Mouse (Mus musculus) embryonic stem cell, embryonic (primary cell): ENCODE results near the gene Crtc1.

Experiments
- CTCF ChIA-PET, 4 experiments: fragments of 300-600 bp in 2 of 4; fragments of 350-600 bp in 2 of 4; sonication (Branson Sonifier 250); formaldehyde crosslinking; loops; one replicate each; lab custom pipeline; 2022; ENCODE audit warnings: inconsistent platforms in 2 of 4; lab: Charles Lee
- POLR2A ChIA-PET, 4 experiments: fragments of 300-600 bp in 2 of 4; fragments of 350-600 bp in 2 of 4; sonication (Branson Sonifier 250); formaldehyde crosslinking; loops; one replicate each; lab custom pipeline; 2022; ENCODE audit warnings: antibody characterized with exemption in 4 of 4, inconsistent platforms in 1 of 4; lab: Charles Lee

Gene Crtc1

GRCm38 (mm10) chr8:70439055-70439847 is at the start of gene Crtc1:
Gene Crtc1, minus strand, starts transcription at chr8:70439579.
- ChIA-PET CTCF (interaction anchor here in 2 of 4 experiments (0.7 to 1.6 kb wide), 5 partner anchors 13 to 1038 kb away, joined by 4 to 7 read pairs (median 6); no protein-coding TSS in a partner anchor), POLR2A (interaction anchor here in 2 of 4 experiments (0.6 to 1.1 kb wide), 5 partner anchors 10 to 156 kb away, joined by 3 to 6 read pairs (median 3); partner anchors contain the start of genes Klhl26 (in 2 of the 2) and Homer3 (in 1 of the 2))

DNA sequence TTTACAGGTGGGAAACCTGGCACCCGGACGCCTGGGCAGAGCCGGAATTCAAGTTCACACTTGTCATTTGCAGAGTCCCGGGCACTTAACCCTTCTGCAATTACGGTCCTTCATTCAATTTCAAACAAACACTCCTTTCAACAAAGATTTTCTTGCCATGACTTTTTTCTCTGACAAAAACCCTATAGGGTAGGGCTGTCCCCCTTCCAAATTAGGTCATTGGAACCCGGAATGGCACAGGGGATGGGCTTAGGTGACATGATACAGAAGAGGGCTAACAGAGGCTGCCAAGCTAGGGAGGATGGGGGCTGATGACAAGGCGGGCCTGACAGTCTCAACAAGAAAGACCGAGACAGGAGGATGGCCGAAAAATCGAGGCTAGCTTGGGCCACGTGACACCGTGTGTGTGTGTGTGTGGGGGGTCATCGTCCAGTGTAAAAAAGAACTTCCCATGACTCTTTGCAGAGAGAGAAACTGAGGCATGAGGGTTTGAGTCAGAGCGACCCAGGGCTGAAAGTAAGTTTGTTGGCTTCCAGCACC is 49.6 kb upstream of the Crtc1 start:
- CTCF ChIA-PET = no interaction called here
- POLR2A ChIA-PET = interaction anchor here in 2 of 4 experiments (1.4 to 2.4 kb wide), 2 partner anchors 11 to 17 kb away, joined by 6 to 8 read pairs; no protein-coding TSS in a partner anchor

DNA sequence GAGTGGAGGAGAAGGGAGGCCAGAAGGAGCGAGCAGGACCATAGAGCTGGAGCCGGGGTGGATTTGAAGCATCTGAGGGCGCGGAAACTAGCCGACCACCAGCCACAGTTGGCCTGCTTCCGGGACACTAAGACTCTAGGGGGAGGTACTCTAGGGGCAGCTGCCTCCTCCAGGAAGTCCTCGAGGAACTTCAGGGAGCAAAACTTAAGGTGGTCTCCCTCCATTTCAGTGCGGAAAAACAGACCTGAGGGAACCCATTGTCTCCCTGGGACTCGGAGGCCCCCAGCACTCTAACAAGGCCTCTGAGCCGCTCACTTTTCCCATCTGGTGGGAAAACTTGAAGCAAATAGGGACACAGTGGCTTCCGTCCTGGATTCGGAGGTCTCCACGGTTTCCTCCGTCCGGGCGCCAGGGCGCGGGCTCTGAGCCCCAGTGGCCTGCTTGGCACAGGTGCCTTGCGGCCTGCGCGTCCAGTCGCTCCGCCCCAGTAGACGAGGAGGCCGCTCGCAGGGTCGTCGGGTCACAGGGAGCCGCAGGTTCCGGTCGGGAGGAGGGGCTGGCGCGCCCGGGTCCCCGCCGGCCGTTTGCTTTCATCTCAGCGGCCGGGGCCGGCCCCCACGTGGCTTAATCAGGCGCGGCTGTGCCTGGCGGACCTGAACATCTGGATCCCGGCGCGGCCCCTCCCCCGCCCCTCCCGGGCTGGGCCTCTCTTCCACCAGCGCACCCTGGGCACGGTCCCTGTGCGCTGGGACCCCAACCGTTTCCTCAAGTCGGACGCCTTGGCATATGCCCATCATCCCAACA is 48.8 kb upstream of the Crtc1 start:
- POLR2A ChIA-PET = interaction anchor here in 2 of 4 experiments (0.7 to 1.4 kb wide), 5 partner anchors 11 to 194 kb away, joined by 3 to 6 read pairs (median 3); partner anchors contain the start of genes Ell (in 1 of the 2) and Klhl26 (in 1 of the 2)

DNA sequence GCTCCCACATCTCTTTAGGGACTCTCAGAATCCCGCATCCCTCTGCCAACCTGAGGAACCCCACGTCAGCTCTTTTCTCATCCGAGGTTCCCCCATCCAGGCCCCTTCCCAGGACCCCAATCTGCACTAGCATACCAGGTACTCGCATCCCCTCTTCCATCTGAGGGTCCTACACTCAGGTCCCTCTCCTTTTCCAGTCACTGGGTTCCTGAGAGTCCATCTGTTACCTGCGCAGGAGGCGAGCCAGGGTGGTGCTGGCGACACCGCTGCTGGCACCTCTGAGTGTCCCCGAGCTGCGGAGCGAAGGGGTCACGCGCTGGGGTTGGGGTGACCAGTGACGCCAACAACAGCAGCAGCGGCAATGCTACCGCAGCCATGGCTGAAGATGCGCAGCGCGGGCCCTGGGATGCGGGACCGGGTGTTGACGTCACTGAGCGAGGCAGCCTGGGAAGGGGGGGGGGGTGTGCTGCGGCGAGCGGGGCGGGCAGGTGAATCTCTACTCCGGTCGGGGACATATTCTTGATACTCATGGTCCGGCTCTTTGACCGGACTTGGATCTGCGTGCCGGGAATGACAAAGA is 47.7 kb upstream of the Crtc1 start, which contains the start of gene Tmem59l:
TSS of gene Tmem59l (minus strand) at position 418 of the 580 bp plus-strand sequence.
- CTCF ChIA-PET = interaction anchor here in 1 of 4 experiments (0.6 kb wide), 1 partner anchor 18 kb away, joined by 3 read pairs; no protein-coding TSS in a partner anchor

More for the DNA sequence above, 48.8 kb upstream of the Crtc1 start:
- CTCF ChIA-PET = no interaction called here

DNA sequence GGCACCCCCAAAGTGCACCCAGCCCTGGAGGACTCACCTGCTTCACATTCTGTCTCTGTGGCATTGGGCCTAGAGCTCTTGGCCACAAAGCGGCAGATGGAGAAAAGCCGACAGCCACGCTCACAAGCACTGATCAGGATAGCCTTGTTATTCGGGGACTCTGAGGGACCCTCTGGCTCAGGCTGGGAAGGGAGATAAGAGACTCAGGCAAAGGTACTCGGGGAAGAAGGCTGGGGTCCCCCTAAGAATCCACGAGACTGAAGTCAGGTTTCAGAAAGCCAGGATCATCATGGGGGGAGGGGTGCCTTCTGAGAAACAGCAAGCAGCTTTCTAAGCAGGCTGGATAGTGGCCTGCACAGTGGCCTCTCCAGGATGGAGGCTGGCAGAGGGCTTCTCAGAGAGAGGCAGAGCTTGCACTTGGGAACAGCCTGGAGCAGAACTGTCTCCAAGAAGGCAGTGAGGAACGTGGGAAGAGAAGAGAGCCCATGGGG is 46.9 kb upstream of the Crtc1 start:
- CTCF ChIA-PET = interaction anchor here in 1 of 4 experiments (0.6 to 1.0 kb wide), 2 partner anchors 10 to 19 kb away, joined by 3 read pairs; partner anchors contain the start of gene Klhl26
- POLR2A ChIA-PET = interaction anchor here (1.0 to 1.6 kb wide), 7 partner anchors 9 to 23 kb away, joined by 3 to 8 read pairs (median 4); partner anchors contain the start of genes Klhl26 (in 3 of the 4) and Rex1bd (in 1 of the 4)

More for the DNA sequence above, 47.7 kb upstream of the Crtc1 start, which contains the start of gene Tmem59l:
- POLR2A ChIA-PET = interaction anchor here (1.0 to 1.6 kb wide), 6 partner anchors 10 to 52 kb away, joined by 3 to 8 read pairs (median 3); partner anchors contain the start of genes Klhl26 (in 3 of the 4), Ell (in 1 of the 4) and Rex1bd (in 1 of the 4)

DNA sequence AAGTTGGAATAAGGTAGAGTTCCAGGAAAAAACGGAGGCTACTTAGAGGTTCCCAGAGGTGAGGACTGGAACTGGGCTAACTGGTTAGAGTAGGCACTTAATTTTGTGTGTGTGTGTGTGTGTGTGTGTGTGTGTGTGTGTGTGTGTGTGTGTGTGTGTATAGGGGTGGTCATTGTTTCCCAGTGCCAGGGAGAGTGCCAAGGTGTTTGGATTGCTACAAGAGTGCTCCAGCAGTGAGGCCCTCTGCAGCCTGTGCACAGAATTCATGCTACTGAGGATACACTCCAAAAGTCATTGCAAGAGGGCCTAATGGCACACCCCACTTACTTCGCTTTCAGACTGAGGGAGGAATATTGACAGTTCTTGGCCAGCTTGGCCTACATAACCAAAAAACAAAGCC is 43.6 kb upstream of the Crtc1 start:
- ChIA-PET CTCF (no interaction called here), POLR2A (no interaction called here)

GRCm38 (mm10) chr8:70481908-70482307 is 42.5 kb upstream of the Crtc1 start:
- CTCF ChIA-PET = interaction anchor here in 1 of 4 experiments (0.6 kb wide), 1 partner anchor 282 kb away, joined by 3 read pairs; no protein-coding TSS in a partner anchor
- POLR2A ChIA-PET = no interaction called here

GRCm38 (mm10) chr8:70477269-70477982 is 38.0 kb upstream of the Crtc1 start:
- CTCF ChIA-PET = interaction anchor here in 3 of 4 experiments (0.5 to 1.3 kb wide), 13 partner anchors 17 to 362 kb away, joined by 3 to 14 read pairs (median 4); partner anchors contain the start of genes Arrdc2 (in 1 of the 3), Homer3 (in 1 of the 3) and Rex1bd (in 1 of the 3)
- POLR2A ChIA-PET = interaction anchor here (0.6 to 2.0 kb wide), 68 partner anchors 9 to 728 kb away, joined by 3 to 32 read pairs (median 4); partner anchors contain the start of genes Arrdc2 (in 2 of the 4), Ell (in 2 of the 4), Fkbp8 (in 2 of the 4) and Kxd1 (in 2 of the 4)

DNA sequence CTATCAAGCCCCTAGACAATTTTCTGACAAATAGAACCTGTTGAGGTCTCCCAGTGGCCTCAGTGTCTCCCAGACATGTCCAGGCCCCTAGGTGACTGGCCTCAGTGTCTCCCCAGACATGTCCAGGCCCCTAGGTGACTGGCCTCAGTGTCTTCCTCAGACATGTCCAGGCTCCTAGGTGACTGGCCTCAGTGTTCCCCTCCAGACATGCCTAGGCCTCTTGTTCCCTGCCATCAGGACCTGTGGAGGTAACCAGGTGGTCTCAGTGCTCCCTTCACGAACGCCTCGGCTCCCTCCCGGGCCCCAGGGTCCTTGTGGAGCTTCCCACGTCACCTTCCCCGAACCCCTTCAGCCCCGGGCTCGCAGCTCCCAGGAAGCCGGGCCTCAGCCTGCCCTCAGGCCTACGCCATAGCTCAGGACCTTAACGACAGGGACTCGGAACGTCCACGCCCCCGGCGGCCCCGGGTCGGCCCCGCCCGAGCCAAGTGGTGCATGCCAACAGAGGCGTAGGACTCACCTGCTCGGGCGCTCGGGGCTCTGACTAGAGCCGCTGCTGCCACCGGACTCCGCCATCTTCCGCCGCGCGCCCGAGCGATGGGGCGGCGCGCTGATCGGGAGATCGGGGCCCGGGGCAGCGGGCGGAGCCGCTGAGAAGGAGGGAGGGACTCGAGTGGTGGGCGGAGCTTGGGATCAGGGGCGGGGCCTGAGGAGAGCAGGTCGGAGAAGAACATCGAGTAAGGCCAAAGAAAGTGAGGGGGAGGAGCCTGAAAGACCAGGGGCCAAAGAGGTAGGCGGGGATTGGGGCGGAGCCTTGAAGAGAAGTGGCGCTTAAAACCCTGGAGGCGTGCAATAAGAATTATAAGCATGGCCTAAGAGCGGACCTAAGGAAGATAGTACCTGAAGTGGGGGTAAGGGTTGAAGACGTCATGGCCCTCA is 37.2 kb upstream of the Crtc1 start, which contains the start of gene Klhl26:
TSS of gene Klhl26 (minus strand) at position 636 of the 936 bp plus-strand sequence.
- ChIA-PET POLR2A (interaction anchor here (0.5 to 2.0 kb wide), 83 partner anchors 10 to 727 kb away, joined by 3 to 32 read pairs (median 4); partner anchors contain the start of genes Ell (in 3 of the 4), Arrdc2 (in 2 of the 4), Fkbp8 (in 2 of the 4) and Kxd1 (in 2 of the 4)), CTCF (interaction anchor here (0.5 to 1.3 kb wide), 19 partner anchors 9 to 1200 kb away, joined by 3 to 14 read pairs (median 3); partner anchors contain the start of genes Arrdc2 (in 1 of the 4), Gm3336 (in 1 of the 4), Homer3 (in 1 of the 4) and Rex1bd (in 1 of the 4))

- ChIA-PET POLR2A (interaction anchor here in 2 of 4 experiments (1.0 to 1.7 kb wide), 4 partner anchors 20 to 226 kb away, joined by 3 to 6 read pairs (median 4); partner anchors contain the start of genes Jund (in 1 of the 2) and Rex1bd (in 1 of the 2)), CTCF (interaction anchor here in 1 of 4 experiments (1.2 kb wide), 1 partner anchor 34 kb away, joined by 5 read pairs; no protein-coding TSS in a partner anchor)
Measured at GRCm38 (mm10) chr8:70471856-70472255, 32.5 kb upstream of the Crtc1 start.

- ChIA-PET CTCF (interaction anchor here in 1 of 4 experiments (0.6 kb wide), 1 partner anchor 129 kb away, joined by 3 read pairs; no protein-coding TSS in a partner anchor), POLR2A (interaction anchor here in 3 of 4 experiments (0.6 to 1.7 kb wide), 10 partner anchors 14 to 179 kb away, joined by 3 to 6 read pairs (median 4); partner anchors contain the start of gene Ell (in 2 of the 3))
Measured at GRCm38 (mm10) chr8:70469938-70470337, 30.6 kb upstream of the Crtc1 start.

DNA sequence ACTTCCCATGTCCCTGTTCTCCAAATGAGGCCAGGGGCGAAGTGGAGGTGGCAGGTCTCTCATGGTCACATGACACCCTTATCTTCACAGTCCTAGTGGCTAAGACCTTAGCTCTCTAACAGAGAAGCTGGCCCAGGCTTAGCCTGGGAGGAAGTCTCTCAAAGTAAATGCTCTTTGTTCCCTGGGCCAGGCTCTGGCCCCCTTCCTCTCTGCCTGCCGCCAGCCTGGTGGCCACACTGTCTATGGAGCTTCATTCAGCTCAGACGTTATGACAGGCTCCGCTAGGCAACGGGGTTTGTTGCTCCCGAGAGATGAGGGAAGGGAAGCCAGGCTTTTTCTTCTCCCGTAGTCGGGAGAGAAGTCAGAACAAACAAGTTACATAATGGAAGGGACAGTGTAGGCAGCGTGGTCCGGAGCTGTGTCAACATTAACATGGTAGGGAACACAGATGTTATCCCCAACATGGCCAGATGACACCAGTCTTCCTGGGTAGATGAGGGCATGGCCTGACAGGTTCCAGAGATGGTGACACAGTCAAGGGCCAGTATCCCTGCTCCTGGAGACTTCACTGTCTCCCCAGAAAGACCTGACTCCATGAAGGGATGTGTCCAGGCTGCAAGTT is 30.0 kb upstream of the Crtc1 start:
- ChIA-PET POLR2A (interaction anchor here in 3 of 4 experiments (0.6 to 1.7 kb wide), 11 partner anchors 11 to 1200 kb away, joined by 3 to 10 read pairs (median 3); partner anchors contain the start of gene Ell (in 1 of the 3)), CTCF (interaction anchor here in 2 of 4 experiments (0.6 kb wide), 2 partner anchors 10 to 130 kb away, joined by 3 read pairs; no protein-coding TSS in a partner anchor)

- ChIA-PET CTCF (no interaction called here), POLR2A (interaction anchor here in 2 of 4 experiments (0.6 to 1.7 kb wide), 9 partner anchors 10 to 1201 kb away, joined by 3 to 7 read pairs (median 3); no protein-coding TSS in a partner anchor)
Measured at GRCm38 (mm10) chr8:70468733-70469132, 29.4 kb upstream of the Crtc1 start.

DNA sequence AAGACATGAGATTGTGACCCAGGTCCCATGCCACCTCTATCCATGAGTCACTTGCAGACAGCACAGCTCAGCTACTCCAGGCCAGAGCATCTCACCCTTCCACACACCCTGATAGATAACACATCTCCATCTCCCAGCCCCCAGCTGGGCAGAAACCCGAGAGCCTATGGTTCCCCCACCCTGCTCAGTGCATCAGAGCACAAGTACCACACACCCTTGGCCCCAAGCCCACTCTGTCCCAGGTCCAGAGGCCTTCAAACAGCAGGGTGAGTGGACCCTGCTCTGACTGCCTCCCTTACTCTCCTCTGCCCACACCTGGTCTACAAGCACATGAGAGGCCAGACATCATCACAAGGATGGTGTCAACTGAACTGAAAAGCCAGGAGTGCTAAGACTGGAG is 28.5 kb upstream of the Crtc1 start:
- POLR2A ChIA-PET = interaction anchor here in 2 of 4 experiments (0.7 to 6.2 kb wide), 8 partner anchors 9 to 141 kb away, joined by 3 to 43 read pairs (median 6); partner anchors contain the start of gene Klhl26 (in 2 of the 2)
- CTCF ChIA-PET = no interaction called here
